Mouse (Mus musculus): ENCODE data around the gene Mlph.
A peak's percentile ranks its signal among the peaks of the same experiment; 100 is the strongest.

Mlph gene

GRCm38 (mm10) chr1:90914948-90915569, at the start of gene Mlph:
Gene Mlph, plus strand, starts transcription at chr1:90915085.
- peak; percentile 65 to 80 for DNase-seq

GRCm38 (mm10) chr1:90866734-90867133, 48.2 kb upstream of the Mlph start:
- DNase-seq = no peak

GRCm38 (mm10) chr1:90870581-90870980, 44.3 kb upstream of the Mlph start:
- no peak for DNase-seq

- DNase-seq = no peak
Measured at GRCm38 (mm10) chr1:90875371-90875770, 39.5 kb upstream of the Mlph start.

GRCm38 (mm10) chr1:90875961-90876360, 38.9 kb upstream of the Mlph start:
- DNase-seq = peak in 1 of 2 experiments; percentile 39

- DNase-seq = peak; percentile 69 to 74
Measured at GRCm38 (mm10) chr1:90876486-90877270, 38.2 kb upstream of the Mlph start.

GRCm38 (mm10) chr1:90885771-90886460, 29.0 kb upstream of the Mlph start:
- DNase-seq = peak in 1 of 2 experiments; percentile 50

- DNase-seq = peak in 1 of 2 experiments; percentile 7
Measured at GRCm38 (mm10) chr1:90894521-90894920, 20.4 kb upstream of the Mlph start.

- peak in 1 of 2 experiments; percentile 27 for DNase-seq
Measured at GRCm38 (mm10) chr1:90895004-90895403, 19.9 kb upstream of the Mlph start.

GRCm38 (mm10) chr1:90896281-90896680, 18.6 kb upstream of the Mlph start:
- peak in 1 of 2 experiments; percentile 14 for DNase-seq

GRCm38 (mm10) chr1:90896741-90897361, 18.0 kb upstream of the Mlph start:
- DNase-seq = peak; percentile 55 to 84

GRCm38 (mm10) chr1:90898012-90898411, 16.9 kb upstream of the Mlph start:
- DNase-seq = no peak

GRCm38 (mm10) chr1:90899816-90900215, 15.1 kb upstream of the Mlph start:
- no peak for DNase-seq

- peak in 1 of 2 experiments; percentile 26 for DNase-seq
Measured at GRCm38 (mm10) chr1:90900406-90900805, 14.5 kb upstream of the Mlph start.

- DNase-seq = peak in 1 of 2 experiments; percentile 11
Measured at GRCm38 (mm10) chr1:90901246-90901645, 13.6 kb upstream of the Mlph start.

GRCm38 (mm10) chr1:90901681-90902208, 13.1 kb upstream of the Mlph start:
- peak in 1 of 2 experiments; percentile 16 for DNase-seq

GRCm38 (mm10) chr1:90902751-90903150, 12.1 kb upstream of the Mlph start:
- DNase-seq = no peak

GRCm38 (mm10) chr1:90903211-90903945, 11.5 kb upstream of the Mlph start:
- no peak for DNase-seq

- peak; percentile 57 to 83 for DNase-seq
Measured at GRCm38 (mm10) chr1:90903971-90904458, 10.9 kb upstream of the Mlph start.

- no peak for DNase-seq
Measured at GRCm38 (mm10) chr1:90904729-90905404, 10.0 kb upstream of the Mlph start.

- peak; percentile 47 to 74 for DNase-seq
Measured at GRCm38 (mm10) chr1:90906357-90906756, 8.5 kb upstream of the Mlph start.
